Mouse (Mus musculus) kidney, postnatal 25 days (tissue): ENCODE results near the gene Mrtfa.

Experiments used
- DNase-seq, 2 experiments: peaks; one replicate each; pipeline ENCODE4 v3.0.0; 2021; ENCODE audit warnings: mixed read lengths in 2 of 2

Gene Mrtfa

GRCm38 (mm10) chr15:81023842-81024241 lies 166.7 kb downstream of the Mrtfa start:
- DNase-seq, result no peak

- DNase-seq, result no peak
Observed at GRCm38 (mm10) chr15:81022437-81022836, 168.1 kb downstream of the Mrtfa start.

- no peak for DNase-seq
Observed at GRCm38 (mm10) chr15:81021377-81021776, 169.2 kb downstream of the Mrtfa start.

- peak in 1 of 2 experiments; percentile 22 for DNase-seq
Observed at GRCm38 (mm10) chr15:81017308-81017707, 173.2 kb downstream of the Mrtfa start.

GRCm38 (mm10) chr15:81016488-81016887 lies 174.1 kb downstream of the Mrtfa start:
- no peak for DNase-seq

GRCm38 (mm10) chr15:81015068-81015744 lies 175.4 kb downstream of the Mrtfa start:
- DNase-seq, result no peak

GRCm38 (mm10) chr15:81013186-81013585 lies 177.4 kb downstream of the Mrtfa start:
- no peak for DNase-seq

- DNase-seq, result no peak
Observed at GRCm38 (mm10) chr15:81012359-81012758, 178.2 kb downstream of the Mrtfa start.

GRCm38 (mm10) chr15:81011523-81011922 lies 179.0 kb downstream of the Mrtfa start:
- DNase-seq, result no peak

- DNase-seq, result no peak
Observed at GRCm38 (mm10) chr15:81010114-81010513, 180.4 kb downstream of the Mrtfa start.

GRCm38 (mm10) chr15:81008689-81009123 lies 181.9 kb downstream of the Mrtfa start:
- peak in 1 of 2 experiments; percentile 32 for DNase-seq

GRCm38 (mm10) chr15:81007905-81008304 lies 182.7 kb downstream of the Mrtfa start:
- no peak for DNase-seq

- DNase-seq, result no peak
Observed at GRCm38 (mm10) chr15:81007339-81007738, 183.2 kb downstream of the Mrtfa start.

GRCm38 (mm10) chr15:81006127-81006735 lies 184.3 kb downstream of the Mrtfa start:
- DNase-seq, result no peak

GRCm38 (mm10) chr15:81000419-81001138 lies 190.0 kb downstream of the Mrtfa start:
- DNase-seq, result no peak

GRCm38 (mm10) chr15:80997077-80997476 lies 193.5 kb downstream of the Mrtfa start:
- DNase-seq, result no peak

GRCm38 (mm10) chr15:80996090-80996835 lies 194.3 kb downstream of the Mrtfa start:
- no peak for DNase-seq

- no peak for DNase-seq
Observed at GRCm38 (mm10) chr15:80994959-80995358, 195.6 kb downstream of the Mrtfa start.

- DNase-seq, result no peak
Observed at GRCm38 (mm10) chr15:80989712-80990111, 200.8 kb downstream of the Mrtfa start.

GRCm38 (mm10) chr15:80988331-80988730 lies 202.2 kb downstream of the Mrtfa start:
- DNase-seq, result no peak

GRCm38 (mm10) chr15:80983264-80983663 lies 207.3 kb downstream of the Mrtfa start:
- no peak for DNase-seq

GRCm38 (mm10) chr15:80981176-80981575 lies 209.4 kb downstream of the Mrtfa start:
- DNase-seq, result no peak

GRCm38 (mm10) chr15:80979611-80980010 lies 210.9 kb downstream of the Mrtfa start:
- no peak for DNase-seq
